Mouse (Mus musculus) brain, embryonic 14.5 days (tissue): ENCODE data around the gene Prickle4.

Experiments used
- CTCF ChIP-seq: fragments of 200-500 bp; IDR thresholded peaks from 2 replicates; pipeline ENCODE4 v1.5.1; 2012; ENCODE audit warnings: inconsistent platforms, mild to moderate bottlenecking, moderate library complexity, borderline replicate concordance; ENCODE audit not compliant: insufficient read depth, insufficient read length; ENCODE audit errors: extremely low read depth
- POLR2A ChIP-seq: fragments of 200-500 bp; IDR thresholded peaks from 2 replicates; pipeline ENCODE4 v1.6.1; 2012; ENCODE audit warnings: mild to moderate bottlenecking, inconsistent platforms, borderline replicate concordance; ENCODE audit not compliant: poor library complexity, insufficient read depth, insufficient read length, severe bottlenecking; ENCODE audit errors: extremely low read depth

GRCm38 (mm10) chr17:47742991-47743734, 48.6 kb upstream of the Prickle4 start:
- peak; percentile 44; the same call in 1 of the 2 replicates for TF ChIP-seq CTCF
- no peak for TF ChIP-seq POLR2A
